Mouse (Mus musculus) cerebellum, adult 2 months (tissue): Measurements from ENCODE around the gene Olfml2a.

ENCODE experiments used
- CTCF ChIP-seq: fragments of 200-500 bp; IDR thresholded peaks from 2 replicates; pipeline ENCODE4 v1.5.1; 2011; ENCODE audit warnings: low read depth, mild to moderate bottlenecking, control low read depth, low read length, moderate library complexity, borderline replicate concordance; ENCODE audit not compliant: insufficient read depth
- POLR2A ChIP-seq: fragments of 200-500 bp; IDR thresholded peaks from 2 replicates; pipeline ENCODE4 v1.6.1; 2011; ENCODE audit warnings: low read length, control low read depth, borderline replicate concordance; ENCODE audit not compliant: insufficient read depth

GRCm38 (mm10) chr2:39004880-39005435 lies 73.2 kb downstream of the Olfml2a start, which contains the start of gene Arpc5l:
- TF ChIP-seq CTCF (no peak), POLR2A (peak; percentile 73)
